In the genomic region with DNA sequence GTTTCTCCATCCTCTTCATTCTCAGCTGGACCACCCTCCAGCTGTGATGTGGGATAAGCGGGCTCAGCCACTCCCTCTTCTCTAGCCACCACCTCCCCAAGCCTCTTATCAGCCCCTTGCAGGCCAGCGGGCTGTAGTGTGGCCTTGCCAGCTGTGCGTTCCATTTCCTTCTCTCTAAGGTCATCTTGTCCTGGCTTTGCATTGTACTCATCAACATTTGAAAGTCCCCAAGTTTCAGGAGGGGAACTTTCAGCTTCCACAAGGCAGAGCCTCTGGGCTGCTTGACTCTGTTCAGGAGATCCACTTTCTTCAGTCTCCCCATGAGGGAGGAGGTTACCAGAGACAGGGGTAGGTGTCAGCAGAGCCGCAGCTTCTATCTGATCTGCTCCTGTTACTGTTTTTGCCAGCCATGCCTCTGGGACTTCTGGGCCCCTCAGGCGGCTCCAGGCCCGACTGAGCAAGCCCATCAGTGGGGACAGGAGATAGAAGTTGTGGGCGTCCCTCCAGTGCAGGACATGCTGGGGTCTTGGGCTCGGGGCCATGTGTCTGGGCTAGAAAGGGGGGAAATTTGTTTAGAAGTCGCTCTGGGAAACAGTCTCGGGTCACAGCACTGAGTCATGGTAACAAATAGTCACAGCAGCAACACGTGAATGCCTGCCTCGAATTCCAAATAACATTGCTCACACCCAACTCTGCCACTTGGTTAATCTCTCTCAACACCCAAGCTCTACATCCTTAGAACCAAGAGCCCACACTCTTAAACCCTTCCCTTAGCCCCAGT, we compare ENCODE assay signal across 8 mouse cellular contexts. TPM values are rescaled to one million over a fixed set of nuclear protein-coding genes. Genes with fewer than 3 reads are reported as not detected.
DNase-seq lines count a peak whose midpoint lies in the region; ATAC-seq and TF ChIP-seq lines count a peak whose summit lies in the region.

No protein-coding gene starts in this region.

- 43% methylated on average over 12 of the region's 12 CpGs for WGBS in forebrain, embryonic 10.5 days
- 35% methylated on average over 12 of the region's 12 CpGs for WGBS in hindbrain, embryonic 14.5 days
- WGBS in liver, embryonic 15.5 days (ENCODE audit: insufficient replicate concordance): 2% methylated on average over 12 of the region's 12 CpGs
- WGBS in olfactory bulb, adult 2 months: 21% methylated on average over 12 of the region's 12 CpGs

- H3K36me3 ChIP-seq in forebrain, embryonic 10.5 days (replicated peaks): peaks cover 20% of the 10 kb centered on the region
- H3K36me3 ChIP-seq in hindbrain, embryonic 14.5 days (replicated peaks; ENCODE audit: control insufficient read depth, insufficient read depth): 0 out of 2 replicates have a peak, but pooled peaks cover 5% of the 10 kb centered on the region
- peaks cover 45% of the 10 kb centered on the region for H3K36me3 ChIP-seq in liver, embryonic 15.5 days (replicated peaks)

- no peaks in the 10 kb centered on the region for H3K9me3 ChIP-seq in forebrain, embryonic 10.5 days
- no peaks in the 10 kb centered on the region for H3K9me3 ChIP-seq in hindbrain, embryonic 14.5 days (ENCODE audit: control insufficient read depth, low read length)
- no peaks in the 10 kb centered on the region for H3K9me3 ChIP-seq in liver, embryonic 15.5 days (replicated peaks)

- peak overlapping the region; percentile 77 for H3K9ac ChIP-seq in hindbrain, embryonic 14.5 days
- H3K9ac ChIP-seq in liver, embryonic 15.5 days: peak overlapping the region; percentile 99

- peak; percentile 54 for DNase-seq in CD4-positive, CD25-positive, alpha-beta regulatory T cell, adult 2 months (ENCODE audit: low read depth, low spot score)
- peak; percentile 64 for DNase-seq in ZHBTc4 (ENCODE audit: low read depth, low spot score)
- peak; percentile 25 for DNase-seq in forebrain, embryonic 10.5 days (ENCODE audit: extremely low spot score, low spot score)
- no peak for DNase-seq in hindbrain, embryonic 14.5 days (ENCODE audit: low spot score)
- no peak for DNase-seq in thymus, postnatal 36 days

- ATAC-seq in CD4-positive, CD25-positive, alpha-beta regulatory T cell, adult 4 months: no peak
- no peak for ATAC-seq in hindbrain, embryonic 14.5 days (ENCODE audit: low FRiP score)
- ATAC-seq in liver, embryonic 15.5 days (ENCODE audit: insufficient read depth): peak; percentile 87

- peak overlapping the region; percentile 94 for H3K27ac ChIP-seq in forebrain, embryonic 10.5 days
- peak overlapping the region; percentile 83 for H3K27ac ChIP-seq in hindbrain, embryonic 14.5 days
- peak overlapping the region; percentile 100 for H3K27ac ChIP-seq in liver, embryonic 15.5 days (replicated peaks)
- peak overlapping the region; percentile 90 for H3K27ac ChIP-seq in olfactory bulb, adult 2 months (ENCODE audit: insufficient read depth, low read depth, low read length)

- peaks cover 50% of the 10 kb centered on the region for H3K4me1 ChIP-seq in forebrain, embryonic 10.5 days
- peaks cover 21% of the 10 kb centered on the region for H3K4me1 ChIP-seq in hindbrain, embryonic 14.5 days (replicated peaks; ENCODE audit: control insufficient read depth, insufficient read depth, low read length)
- H3K4me1 ChIP-seq in liver, embryonic 15.5 days (replicated peaks): peaks cover 60% of the 10 kb centered on the region
- peaks cover 24% of the 10 kb centered on the region for H3K4me1 ChIP-seq in olfactory bulb, adult 2 months (ENCODE audit: control insufficient read depth, insufficient read depth, low read length)

- TF ChIP-seq POLR2A in olfactory bulb, adult 2 months (IDR thresholded peaks at IDR 0.05; ENCODE audit: insufficient read depth, low read depth, low read length): 0 out of 2 replicates have a peak, but pooled peaks have one; percentile 23

- TF ChIP-seq CTCF in olfactory bulb, adult 2 months (IDR thresholded peaks at IDR 0.05; ENCODE audit: insufficient read depth, low read depth, low read length): no peak

- H3K27me3 ChIP-seq in forebrain, embryonic 10.5 days (ENCODE audit: poor library complexity, severe bottlenecking): no peaks in the 10 kb centered on the region
- H3K27me3 ChIP-seq in hindbrain, embryonic 14.5 days (ENCODE audit: control insufficient read depth, insufficient read depth, low read length): no peaks in the 10 kb centered on the region
- H3K27me3 ChIP-seq in liver, embryonic 15.5 days: peaks cover 2% of the 10 kb centered on the region; the same call in 1 of the 2 replicates

- H3K4me2 ChIP-seq in hindbrain, embryonic 14.5 days (replicated peaks): peak overlapping the region; percentile 73
- peak overlapping the region; percentile 77 for H3K4me2 ChIP-seq in liver, embryonic 15.5 days

- H3K4me3 ChIP-seq in forebrain, embryonic 10.5 days: peak overlapping the region; percentile 91
- H3K4me3 ChIP-seq in hindbrain, embryonic 14.5 days (replicated peaks; ENCODE audit: low read length): peak overlapping the region; percentile 63
- peak overlapping the region; percentile 88 for H3K4me3 ChIP-seq in liver, embryonic 15.5 days (replicated peaks)
- H3K4me3 ChIP-seq in olfactory bulb, adult 2 months (ENCODE audit: insufficient read depth, low read depth, low read length): peak overlapping the region; percentile 87

RNA-seq across cellular contexts. Expression of a gene that starts 1.0 kb away (rescaled TPM):
- polyA plus RNA-seq in CD4-positive, CD25-positive, alpha-beta regulatory T cell, adult 4 months (2017; shearing (Covaris generic)): 100 to 1,000 TPM in 1 of 2 experiments, 10 to 100 TPM in 1; 49.3 to 132 TPM
- polyA plus RNA-seq in forebrain, embryonic 10.5 days (2016; fragmentation: Nextera tagmentation; extraction: Ambion mirVana): 16.4 and 17.7 TPM in 2 replicates
- 12.9 and 13.0 TPM in 2 replicates for polyA plus RNA-seq in hindbrain, embryonic 14.5 days (2014; fragmentation: Nextera tagmentation; extraction: Ambion mirVana)
- polyA plus RNA-seq in liver, embryonic 15.5 days (2015; fragmentation: Nextera tagmentation; extraction: Ambion mirVana): 280 and 325 TPM in 2 replicates
- polyA plus RNA-seq in olfactory bulb, adult 2 months (2012; ENCODE audit: insufficient read depth, insufficient read length, low replicate concordance, missing spikeins): not detected in 2 replicates

RNA-seq across cellular contexts. Expression of a gene that starts 1.1 kb away (rescaled TPM):
- polyA plus RNA-seq in CD4-positive, CD25-positive, alpha-beta regulatory T cell, adult 4 months (2017; shearing (Covaris generic)): under 1 TPM in 1 of 2 experiments, not detected in 1; 0.20 TPM
- 1.1 and 1.2 TPM in 2 replicates for polyA plus RNA-seq in forebrain, embryonic 10.5 days (2016; fragmentation: Nextera tagmentation; extraction: Ambion mirVana)
- polyA plus RNA-seq in hindbrain, embryonic 14.5 days (2014; fragmentation: Nextera tagmentation; extraction: Ambion mirVana): 1.4 and 2.3 TPM in 2 replicates
- 0.66 and 0.75 TPM in 2 replicates for polyA plus RNA-seq in liver, embryonic 15.5 days (2015; fragmentation: Nextera tagmentation; extraction: Ambion mirVana)
- polyA plus RNA-seq in olfactory bulb, adult 2 months (2012; ENCODE audit: insufficient read depth, insufficient read length, low replicate concordance, missing spikeins): not detected in 2 replicates

RNA-seq across cellular contexts. Expression of a gene that starts 14.8 kb away (rescaled TPM):
- polyA plus RNA-seq in CD4-positive, CD25-positive, alpha-beta regulatory T cell, adult 4 months (2017; shearing (Covaris generic)): 100 to 1,000 TPM; 124 to 159 TPM
- 99.3 and 106 TPM in 2 replicates for polyA plus RNA-seq in forebrain, embryonic 10.5 days (2016; fragmentation: Nextera tagmentation; extraction: Ambion mirVana)
- 121 and 122 TPM in 2 replicates for polyA plus RNA-seq in hindbrain, embryonic 14.5 days (2014; fragmentation: Nextera tagmentation; extraction: Ambion mirVana)
- 118 and 131 TPM in 2 replicates for polyA plus RNA-seq in liver, embryonic 15.5 days (2015; fragmentation: Nextera tagmentation; extraction: Ambion mirVana)
- polyA plus RNA-seq in olfactory bulb, adult 2 months (2012; ENCODE audit: insufficient read depth, insufficient read length, low replicate concordance, missing spikeins): not detected in 2 replicates

RNA-seq across cellular contexts. Expression of a gene that starts 29.7 kb away (rescaled TPM):
- polyA plus RNA-seq in CD4-positive, CD25-positive, alpha-beta regulatory T cell, adult 4 months (2017; shearing (Covaris generic)): under 1 TPM; 0.77 to 0.81 TPM
- 0.39 and 0.63 TPM in 2 replicates for polyA plus RNA-seq in forebrain, embryonic 10.5 days (2016; fragmentation: Nextera tagmentation; extraction: Ambion mirVana)
- 0.25 TPM in 1 of 2 replicates, not detected in the other for polyA plus RNA-seq in hindbrain, embryonic 14.5 days (2014; fragmentation: Nextera tagmentation; extraction: Ambion mirVana)
- 1.9 and 2.2 TPM in 2 replicates for polyA plus RNA-seq in liver, embryonic 15.5 days (2015; fragmentation: Nextera tagmentation; extraction: Ambion mirVana)
- polyA plus RNA-seq in olfactory bulb, adult 2 months (2012; ENCODE audit: insufficient read depth, insufficient read length, low replicate concordance, missing spikeins): not detected in 2 replicates

RNA-seq across cellular contexts. Expression of a gene that starts 36.4 kb away (rescaled TPM):
- polyA plus RNA-seq in CD4-positive, CD25-positive, alpha-beta regulatory T cell, adult 4 months (2017; shearing (Covaris generic)): 1 to 10 TPM; 1.1 to 2.7 TPM
- 6.4 and 7.2 TPM in 2 replicates for polyA plus RNA-seq in forebrain, embryonic 10.5 days (2016; fragmentation: Nextera tagmentation; extraction: Ambion mirVana)
- 2.8 and 3.6 TPM in 2 replicates for polyA plus RNA-seq in hindbrain, embryonic 14.5 days (2014; fragmentation: Nextera tagmentation; extraction: Ambion mirVana)
- polyA plus RNA-seq in liver, embryonic 15.5 days (2015; fragmentation: Nextera tagmentation; extraction: Ambion mirVana): 2.4 and 2.5 TPM in 2 replicates
- polyA plus RNA-seq in olfactory bulb, adult 2 months (2012; ENCODE audit: insufficient read depth, insufficient read length, low replicate concordance, missing spikeins): not detected in 2 replicates

Comparison
In these comparisons a context has a peak if more than half of its experiments do, and no peak if none do; other contexts are left out.
1. DNase-seq: peak in CD4-positive, CD25-positive, alpha-beta regulatory T cell, adult 2 months (single experiment), ZHBTc4 (single experiment) and forebrain, embryonic 10.5 days (single experiment); none in hindbrain, embryonic 14.5 days (single experiment) and thymus, postnatal 36 days (0 of 2).
2. RNA of a gene that starts 1.0 kb away (polyA plus RNA-seq): 280 to 325 TPM in liver, embryonic 15.5 days, 49.3 to 132 TPM in CD4-positive, CD25-positive, alpha-beta regulatory T cell, adult 4 months, 16.4 to 17.7 TPM in forebrain, embryonic 10.5 days and 12.9 to 13.0 TPM in hindbrain, embryonic 14.5 days; not detected in olfactory bulb, adult 2 months; every median in the first group is over 10 times any median in the second.
3. Peak in every context shown above with its lines, with median percentiles within 50 percentile points of each other: H3K27ac ChIP-seq and H3K4me3 ChIP-seq.